ENCODE assay signal across 8 mouse cellular contexts in genomic region chr9:44417892-44418363, GRCm38 (mm10). TPM values are rescaled to one million over a fixed set of nuclear protein-coding genes. Genes with fewer than 3 reads are reported as not detected.
DNase-seq lines count a peak whose midpoint lies in the region; ATAC-seq lines count a peak whose summit lies in the region.

No protein-coding gene starts in this region.

- peak overlapping the region; percentile 78 for H3K9ac ChIP-seq in intestine, embryonic 15.5 days

- H3K4me3 ChIP-seq in intestine, embryonic 15.5 days (replicated peaks), result peak overlapping the region; percentile 81

- under 1% methylated on average over 38 of the region's 38 CpGs for WGBS in intestine, embryonic 15.5 days

- H3K4me1 ChIP-seq in intestine, embryonic 15.5 days (replicated peaks), result no peaks in the 10 kb centered on the region; the same call in 1 of the 2 replicates

- peak overlapping the region; percentile 91 for H3K4me2 ChIP-seq in intestine, embryonic 15.5 days (replicated peaks)

- H3K27ac ChIP-seq in intestine, embryonic 15.5 days, result peak overlapping the region; percentile 74

- peak; percentile 98 for ATAC-seq in intestine, embryonic 15.5 days
- ATAC-seq in megakaryocyte-erythroid progenitor cell, adult 5-6 weeks (replicated peaks; ENCODE audit: low FRiP score, low TSS enrichment, poor library complexity, severe bottlenecking), result peak; percentile 93

- H3K27me3 ChIP-seq in intestine, embryonic 15.5 days (replicated peaks), result no peaks in the 10 kb centered on the region

- peaks cover 3% of the 10 kb centered on the region; the same call in 1 of the 2 replicates for H3K36me3 ChIP-seq in intestine, embryonic 15.5 days

- peak; percentile 91 for DNase-seq in adrenal gland, adult 8-10 months
- peak; percentile 84 for DNase-seq in embryo, embryonic 11.5 days (ENCODE audit: low read depth, low spot score)
- DNase-seq in gastrocnemius, postnatal 36 days, result peak; percentile 94 to 95
- peak; percentile 95 to 96 for DNase-seq in left cerebral cortex, postnatal 14 days (ENCODE audit: low spot score in 2 of 2)
- DNase-seq in right cerebral cortex, postnatal 14 days, result peak; percentile 98
- peak; percentile 97 for DNase-seq in urinary bladder, postnatal 25 days (ENCODE audit: low spot score)

- intact Hi-C loops in gastrocnemius, postnatal 36 days (cut with DNase I), result no loop called here
- intact Hi-C loops in left cerebral cortex, postnatal 14 days (cut with DNase I), result no loop called here

- H3K9me3 ChIP-seq in intestine, embryonic 15.5 days, result no peaks in the 10 kb centered on the region

RNA-seq across cellular contexts. Expression of gene Ccdc84, which starts 0.4 kb away (rescaled TPM):
- total RNA-seq in adrenal gland, adult 8-10 months (2022), result 10 to 100 TPM; 14.9 to 29.6 (median 25.7) TPM
- total RNA-seq in gastrocnemius, postnatal 36 days (2021), result 1 to 10 TPM; 5.0 to 5.3 TPM
- 24.0 and 25.6 TPM in 2 replicates for polyA plus RNA-seq in intestine, embryonic 15.5 days (2015; fragmentation: Nextera tagmentation; extraction: Ambion mirVana)
- total RNA-seq in left cerebral cortex, postnatal 14 days (2021), result 10 to 100 TPM; 16.2 to 21.2 TPM
- 51.4 and 56.1 TPM in 2 replicates for total RNA-seq in megakaryocyte-erythroid progenitor cell, adult 5-6 weeks (2014; fragmentation: Nextera tagmentation)
- 18.9 and 19.3 TPM in 2 replicates for total RNA-seq in megakaryocyte-erythroid progenitor cell, adult 5-6 weeks (2017)

RNA-seq across cellular contexts. Expression of gene Trappc4, which starts 10.5 kb away (rescaled TPM):
- total RNA-seq in adrenal gland, adult 8-10 months (2022), result 100 to 1,000 TPM in 2 of 4 experiments, 10 to 100 TPM in 2; 86.0 to 116 (median 98.3) TPM
- 10 to 100 TPM; 13.2 to 16.1 TPM for total RNA-seq in gastrocnemius, postnatal 36 days (2021)
- 122 and 123 TPM in 2 replicates for polyA plus RNA-seq in intestine, embryonic 15.5 days (2015; fragmentation: Nextera tagmentation; extraction: Ambion mirVana)
- 10 to 100 TPM; 68.5 to 74.8 TPM for total RNA-seq in left cerebral cortex, postnatal 14 days (2021)
- total RNA-seq in megakaryocyte-erythroid progenitor cell, adult 5-6 weeks (2014; fragmentation: Nextera tagmentation), result 71.6 and 116 TPM in 2 replicates
- 28.4 and 36.8 TPM in 2 replicates for total RNA-seq in megakaryocyte-erythroid progenitor cell, adult 5-6 weeks (2017)

RNA-seq across cellular contexts. Expression of gene Rps25, which starts 11.0 kb away (rescaled TPM):
- 1,000 to 10,000 TPM; 1,115 to 1,314 (median 1,244) TPM for total RNA-seq in adrenal gland, adult 8-10 months (2022)
- 100 to 1,000 TPM; 584 to 735 TPM for total RNA-seq in gastrocnemius, postnatal 36 days (2021)
- polyA plus RNA-seq in intestine, embryonic 15.5 days (2015; fragmentation: Nextera tagmentation; extraction: Ambion mirVana), result 2,026 and 2,084 TPM in 2 replicates
- 100 to 1,000 TPM; 572 to 612 TPM for total RNA-seq in left cerebral cortex, postnatal 14 days (2021)
- 4,337 and 4,372 TPM in 2 replicates for total RNA-seq in megakaryocyte-erythroid progenitor cell, adult 5-6 weeks (2014; fragmentation: Nextera tagmentation)
- total RNA-seq in megakaryocyte-erythroid progenitor cell, adult 5-6 weeks (2017), result 1,747 and 2,464 TPM in 2 replicates

RNA-seq across cellular contexts. Expression of gene Slc37a4, which starts 21.3 kb away (rescaled TPM):
- 10 to 100 TPM; 18.2 to 27.8 (median 23.5) TPM for total RNA-seq in adrenal gland, adult 8-10 months (2022)
- 100 to 1,000 TPM; 149 to 161 TPM for total RNA-seq in gastrocnemius, postnatal 36 days (2021)
- polyA plus RNA-seq in intestine, embryonic 15.5 days (2015; fragmentation: Nextera tagmentation; extraction: Ambion mirVana), result 51.7 and 59.2 TPM in 2 replicates
- 10 to 100 TPM; 35.8 to 45.1 TPM for total RNA-seq in left cerebral cortex, postnatal 14 days (2021)
- 20.5 and 32.2 TPM in 2 replicates for total RNA-seq in megakaryocyte-erythroid progenitor cell, adult 5-6 weeks (2014; fragmentation: Nextera tagmentation)
- total RNA-seq in megakaryocyte-erythroid progenitor cell, adult 5-6 weeks (2017), result 11.4 and 43.0 TPM in 2 replicates

RNA-seq across cellular contexts. Expression of gene Foxr1, which starts 23.0 kb away (rescaled TPM):
- not detected for total RNA-seq in adrenal gland, adult 8-10 months (2022)
- not detected for total RNA-seq in gastrocnemius, postnatal 36 days (2021)
- not detected in 2 replicates for polyA plus RNA-seq in intestine, embryonic 15.5 days (2015; fragmentation: Nextera tagmentation; extraction: Ambion mirVana)
- not detected for total RNA-seq in left cerebral cortex, postnatal 14 days (2021)
- total RNA-seq in megakaryocyte-erythroid progenitor cell, adult 5-6 weeks (2014; fragmentation: Nextera tagmentation), result not detected in 2 replicates
- total RNA-seq in megakaryocyte-erythroid progenitor cell, adult 5-6 weeks (2017), result not detected in 2 replicates

Comparison
In these comparisons a context has a peak if more than half of its experiments do, and no peak if none do; other contexts are left out.
1. Peak in every context shown above with its lines: DNase-seq, ATAC-seq, H3K4me3 ChIP-seq and H3K27ac ChIP-seq.